Mouse (Mus musculus) neural tube, embryonic 14.5 days (tissue): Measurements from ENCODE around the gene Cdk6. TPM values are rescaled to one million over a fixed set of nuclear protein-coding genes. Genes with fewer than 3 reads are reported as not detected.

Experiments
- ATAC-seq: fragments of 200-750 bp; cut with Nextera tagmentation; 2 replicates; pipeline ENCODE4 v1.8.0; 2017; ENCODE audit warnings: low read depth, mild to moderate bottlenecking, moderate TSS enrichment, moderate library complexity
- H3K27ac ChIP-seq: fragments of 300-500 bp; sonication (generic); 2 replicates; pipeline ENCODE4 v1.5.1; 2014; ENCODE audit warnings: low read depth, mild to moderate bottlenecking, control low read depth, low read length, moderate library complexity, mixed read lengths
- H3K27me3 ChIP-seq: fragments of 300-500 bp; sonication (generic); 2 replicates; pipeline ENCODE4 v1.6.1; 2014; ENCODE audit warnings: low read length; ENCODE audit not compliant: control insufficient read depth, insufficient read depth
- H3K36me3 ChIP-seq: fragments of 300-500 bp; sonication (generic); 2 replicates; pipeline ENCODE4 v1.6.1; 2014; ENCODE audit warnings: low read length, mixed read lengths; ENCODE audit not compliant: control insufficient read depth, insufficient read depth
- H3K4me1 ChIP-seq: fragments of 300-500 bp; sonication (generic); 2 replicates; pipeline ENCODE4 v1.6.1; 2014; ENCODE audit warnings: low read length; ENCODE audit not compliant: control insufficient read depth, insufficient read depth
- H3K4me2 ChIP-seq: fragments of 300-500 bp; sonication (generic); 2 replicates; pipeline ENCODE4 v1.6.1; 2014; ENCODE audit warnings: mild to moderate bottlenecking, low read depth, low read length, control low read depth
- H3K4me3 ChIP-seq: fragments of 300-500 bp; sonication (generic); 2 replicates; pipeline ENCODE4 v1.5.1; 2014; ENCODE audit warnings: low read depth, low read length, control low read depth, mixed read lengths
- H3K9ac ChIP-seq: fragments of 300-500 bp; sonication (generic); replicated peaks from 2 replicates; pipeline ENCODE4 v1.6.1; 2014; ENCODE audit warnings: low read depth, mild to moderate bottlenecking, control low read depth, low read length, mixed read lengths
- H3K9me3 ChIP-seq: fragments of 300-500 bp; sonication (generic); 2 replicates; pipeline ENCODE4 v1.6.1; 2016; ENCODE audit warnings: low read length; ENCODE audit not compliant: control insufficient read depth
- WGBS: fragments of 180-500 bp; shearing (Covaris S2); extraction: QIAGEN DNeasy Blood & Tissue Kit; methylation state at CpG from one replicate; pipeline ENCODE4 v1.1.7; 2014; 5-methylcytosine and 5-hydroxymethylcytosine counted together
- polyA plus RNA-seq: library from polyadenylated mRNA; unstranded; fragments of >200 nt; fragmentation: Nextera tagmentation; extraction: Ambion mirVana; gene quantifications from 2 replicates; pipeline ENCODE4 v1.2.1, GENCODE M21; 2014

Cdk6 gene
- polyA plus RNA-seq, 1 experiment from 2014 or later, result 12.2 TPM

- Histone ChIP-seq H3K9me3 (no peaks in the 10 kb centered on the region), H3K4me3 (no peak overlapping the region), H3K27me3 (no peaks in the 10 kb centered on the region), H3K36me3 (no peaks in the 10 kb centered on the region), H3K4me1 (no peaks in the 10 kb centered on the region), H3K27ac (no peak overlapping the region), H3K4me2 (no peak overlapping the region), H3K9ac (no peak overlapping the region)
- no peak for ATAC-seq
- 83% methylated on average over 5 of the region's 5 CpGs for WGBS
Observed at GRCm38 (mm10) chr5:3491883-3492282, 150.6 kb downstream of the Cdk6 start.

- Histone ChIP-seq H3K27me3 (no peaks in the 10 kb centered on the region), H3K36me3 (no peaks in the 10 kb centered on the region), H3K9me3 (no peaks in the 10 kb centered on the region), H3K4me1 (no peaks in the 10 kb centered on the region), H3K9ac (no peak overlapping the region), H3K4me2 (no peak overlapping the region), H3K27ac (no peak overlapping the region), H3K4me3 (no peak overlapping the region)
- no peak for ATAC-seq
- 93% methylated on average over 13 of the region's 13 CpGs for WGBS
Observed at GRCm38 (mm10) chr5:3492776-3493636, 151.7 kb downstream of the Cdk6 start.

DNA sequence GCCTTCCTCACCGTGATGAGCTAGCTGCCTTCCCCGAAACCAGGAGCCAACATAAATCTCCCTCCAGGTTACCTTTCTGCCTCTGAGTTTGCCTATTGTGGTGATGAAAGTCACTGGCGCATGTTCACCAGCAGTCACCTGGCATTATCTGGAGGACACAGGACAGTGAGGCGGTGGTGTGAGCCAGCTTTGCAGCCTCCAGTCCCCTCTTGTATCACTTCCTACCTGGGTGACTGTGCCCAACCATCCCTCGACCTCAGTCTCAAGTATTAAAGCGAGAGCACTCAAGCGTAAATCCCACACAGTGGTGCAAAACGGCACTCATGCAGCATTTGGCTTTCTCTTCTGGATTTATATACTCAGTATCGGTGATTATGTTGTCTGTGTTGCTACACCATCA is 152.7 kb downstream of the Cdk6 start:
- H3K9ac ChIP-seq, result no peak overlapping the region
- H3K27ac ChIP-seq, result no peak overlapping the region

GRCm38 (mm10) chr5:3494452-3495187 is 153.3 kb downstream of the Cdk6 start:
- no peaks in the 10 kb centered on the region for H3K9me3 ChIP-seq
- no peak overlapping the region for H3K9ac ChIP-seq
- no peaks in the 10 kb centered on the region for H3K27me3 ChIP-seq
- H3K4me1 ChIP-seq, result no peaks in the 10 kb centered on the region
- no peak for ATAC-seq
- WGBS, result 83% methylated on average over 8 of the region's 8 CpGs
- H3K4me3 ChIP-seq, result no peak overlapping the region
- H3K27ac ChIP-seq, result no peak overlapping the region
- H3K4me2 ChIP-seq, result no peak overlapping the region
- no peaks in the 10 kb centered on the region for H3K36me3 ChIP-seq

More for the DNA sequence above, 152.7 kb downstream of the Cdk6 start:
- H3K36me3 ChIP-seq, result no peaks in the 10 kb centered on the region
- H3K4me3 ChIP-seq, result no peak overlapping the region
- H3K4me2 ChIP-seq, result no peak overlapping the region
- no peaks in the 10 kb centered on the region for H3K4me1 ChIP-seq
- no peak for ATAC-seq
- 92% methylated on average over 9 of the region's 9 CpGs for WGBS
- H3K9me3 ChIP-seq, result no peaks in the 10 kb centered on the region
- H3K27me3 ChIP-seq, result no peaks in the 10 kb centered on the region

DNA sequence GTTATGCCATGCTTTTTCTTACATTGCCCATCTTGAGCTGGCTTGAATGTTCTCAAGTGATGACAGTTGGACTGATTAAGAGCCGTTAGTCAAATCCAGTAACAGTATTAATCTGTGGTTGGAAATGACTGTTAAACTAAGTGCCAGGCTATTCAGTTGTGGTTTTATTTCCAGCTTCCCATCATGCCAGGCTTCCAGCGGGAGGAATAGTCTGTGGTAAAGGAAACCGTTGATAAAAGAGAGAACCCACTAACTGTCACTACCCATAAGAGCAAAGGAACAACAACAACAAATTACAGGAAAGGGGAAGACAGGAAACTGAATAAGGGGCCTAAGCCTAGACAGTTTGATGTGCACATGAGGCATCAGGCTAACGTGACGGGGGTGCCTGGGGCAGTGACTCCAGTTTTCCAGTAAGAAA is 156.2 kb downstream of the Cdk6 start:
- Histone ChIP-seq H3K27ac (no peak overlapping the region), H3K4me2 (no peak overlapping the region), H3K4me3 (no peak overlapping the region), H3K27me3 (no peaks in the 10 kb centered on the region), H3K9ac (no peak overlapping the region), H3K4me1 (no peaks in the 10 kb centered on the region), H3K9me3 (no peaks in the 10 kb centered on the region), H3K36me3 (no peaks in the 10 kb centered on the region)
- 82% methylated on average over 5 of the region's 5 CpGs for WGBS
- ATAC-seq, result no peak

GRCm38 (mm10) chr5:3500298-3500697 is 159.0 kb downstream of the Cdk6 start:
- Histone ChIP-seq H3K27me3 (no peaks in the 10 kb centered on the region), H3K9ac (no peak overlapping the region), H3K4me2 (no peak overlapping the region), H3K27ac (no peak overlapping the region), H3K9me3 (no peaks in the 10 kb centered on the region), H3K4me3 (no peak overlapping the region), H3K36me3 (no peaks in the 10 kb centered on the region), H3K4me1 (no peaks in the 10 kb centered on the region)
- no peak for ATAC-seq
- WGBS, result 92% methylated on average over 5 of the region's 5 CpGs

DNA sequence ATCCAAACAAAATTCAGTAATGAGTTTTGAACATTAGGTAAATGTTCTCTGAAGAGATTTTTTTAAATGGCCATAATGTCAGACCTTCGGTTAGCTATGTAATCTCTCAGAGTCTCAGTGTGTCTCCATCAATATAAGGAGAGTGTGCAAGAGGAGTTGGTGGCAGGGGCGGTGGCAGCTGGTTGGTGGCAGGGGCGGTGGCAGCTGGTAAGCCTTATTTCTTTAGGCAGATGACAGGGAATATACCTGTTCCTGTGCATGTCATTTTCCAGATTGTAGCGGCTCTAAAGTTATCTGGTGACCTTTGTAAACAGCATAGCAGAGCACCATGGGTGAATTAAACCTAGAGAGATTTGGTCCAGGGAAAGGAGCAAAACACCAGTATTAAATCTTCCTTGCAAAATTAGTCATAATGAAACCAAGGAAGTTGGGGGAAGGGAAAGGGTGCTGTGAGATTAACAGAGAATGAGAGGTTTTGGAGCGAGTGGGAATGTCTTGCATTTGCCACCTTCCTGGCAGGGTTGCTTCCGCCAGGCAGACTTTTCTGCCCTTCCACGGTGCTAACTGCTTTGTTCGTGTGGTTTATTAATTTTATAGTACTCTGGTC is 159.8 kb downstream of the Cdk6 start:
- Histone ChIP-seq H3K4me2 (no peak overlapping the region), H3K36me3 (no peaks in the 10 kb centered on the region), H3K9me3 (no peaks in the 10 kb centered on the region), H3K4me3 (no peak overlapping the region), H3K9ac (no peak overlapping the region), H3K27ac (no peak overlapping the region), H3K27me3 (no peaks in the 10 kb centered on the region), H3K4me1 (no peaks in the 10 kb centered on the region)
- WGBS, result 54% methylated on average over 8 of the region's 8 CpGs
- ATAC-seq, result no peak

DNA sequence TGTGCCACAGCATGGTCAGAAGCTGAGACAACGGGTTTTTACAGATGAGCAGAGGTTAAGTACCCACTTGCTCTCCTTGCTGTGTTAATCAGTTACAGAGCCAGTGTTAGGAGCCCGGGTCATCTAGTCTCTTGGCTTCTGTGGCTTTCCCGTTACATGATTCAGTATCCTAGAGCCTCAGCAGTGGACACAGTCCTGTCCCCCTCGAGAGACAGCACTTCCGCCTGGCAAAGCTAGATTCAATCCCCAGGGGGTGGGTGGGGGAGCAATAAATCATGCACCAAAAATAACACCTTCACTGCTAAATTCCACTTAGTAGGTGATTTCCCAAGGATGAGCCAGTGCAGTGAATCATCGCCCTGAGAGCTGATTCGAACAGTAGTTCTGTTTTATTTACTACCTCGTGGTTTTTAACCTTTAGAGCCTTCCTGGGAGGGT is 160.3 kb downstream of the Cdk6 start:
- Histone ChIP-seq H3K27me3 (no peaks in the 10 kb centered on the region), H3K36me3 (no peaks in the 10 kb centered on the region), H3K9me3 (no peaks in the 10 kb centered on the region), H3K4me2 (no peak overlapping the region), H3K27ac (no peak overlapping the region), H3K4me3 (no peak overlapping the region), H3K9ac (no peak overlapping the region), H3K4me1 (no peaks in the 10 kb centered on the region)
- no peak for ATAC-seq
- WGBS, result 15% methylated on average over 8 of the region's 8 CpGs
